Mouse (Mus musculus) adrenal gland, adult 2 months (tissue): ENCODE data around the gene Rrnad1. TPM values are rescaled to one million over a fixed set of nuclear protein-coding genes. Genes with fewer than 3 reads are reported as not detected.

ENCODE experiments used
- DNase-seq: peaks from one replicate; pipeline ENCODE4 v3.0.0; 2021
- polyA plus RNA-seq: library from polyadenylated mRNA; depleted of rRNA; stranded (reverse); fragments of >200 nt; gene quantifications from 2 replicates; pipeline ENCODE4 v1.2.3, GENCODE M21; 2012
- total RNA-seq, 2 experiments: library from RNA; stranded (reverse); gene quantifications; 2 replicates each; pipeline ENCODE4 v1.2.3; 2021

Gene Rrnad1
- total and polyA plus RNA-seq, 3 experiments, result 13.1 to 41.5 (median 16.3) TPM

DNA sequence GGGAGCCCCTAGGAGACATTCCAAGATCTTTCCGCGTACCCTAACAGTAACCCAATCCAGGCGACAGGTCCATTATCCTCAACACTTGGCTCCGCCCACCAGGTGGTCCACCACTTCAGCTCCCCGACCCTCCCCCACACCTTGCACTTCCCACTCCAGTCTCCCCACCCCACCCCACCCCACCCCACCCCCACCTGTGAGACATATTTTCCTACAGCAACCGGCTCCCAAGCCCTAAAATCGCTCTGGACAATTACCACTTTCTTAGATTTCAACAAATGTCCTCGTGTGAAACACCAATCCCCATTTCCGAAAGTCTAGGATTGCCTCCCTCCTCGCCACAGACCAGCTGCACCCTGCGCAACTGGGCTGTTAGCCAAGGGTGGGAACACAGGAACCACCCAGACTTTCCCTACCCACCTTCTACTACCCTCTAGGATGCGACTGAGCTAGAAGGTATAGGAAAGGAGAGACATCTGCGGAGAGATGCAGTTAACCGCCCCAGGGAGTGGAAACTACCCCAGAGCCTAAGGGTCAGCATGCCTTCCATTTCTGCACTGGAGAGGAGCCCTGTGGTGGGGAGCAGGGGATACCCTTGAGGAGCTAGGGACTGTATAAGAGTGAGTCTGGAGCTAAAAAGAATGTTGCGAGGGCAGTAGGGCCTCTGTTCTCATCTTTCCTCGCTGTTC, 18.9 kb upstream of the Rrnad1 start:
- DNase-seq, result no peak

DNA sequence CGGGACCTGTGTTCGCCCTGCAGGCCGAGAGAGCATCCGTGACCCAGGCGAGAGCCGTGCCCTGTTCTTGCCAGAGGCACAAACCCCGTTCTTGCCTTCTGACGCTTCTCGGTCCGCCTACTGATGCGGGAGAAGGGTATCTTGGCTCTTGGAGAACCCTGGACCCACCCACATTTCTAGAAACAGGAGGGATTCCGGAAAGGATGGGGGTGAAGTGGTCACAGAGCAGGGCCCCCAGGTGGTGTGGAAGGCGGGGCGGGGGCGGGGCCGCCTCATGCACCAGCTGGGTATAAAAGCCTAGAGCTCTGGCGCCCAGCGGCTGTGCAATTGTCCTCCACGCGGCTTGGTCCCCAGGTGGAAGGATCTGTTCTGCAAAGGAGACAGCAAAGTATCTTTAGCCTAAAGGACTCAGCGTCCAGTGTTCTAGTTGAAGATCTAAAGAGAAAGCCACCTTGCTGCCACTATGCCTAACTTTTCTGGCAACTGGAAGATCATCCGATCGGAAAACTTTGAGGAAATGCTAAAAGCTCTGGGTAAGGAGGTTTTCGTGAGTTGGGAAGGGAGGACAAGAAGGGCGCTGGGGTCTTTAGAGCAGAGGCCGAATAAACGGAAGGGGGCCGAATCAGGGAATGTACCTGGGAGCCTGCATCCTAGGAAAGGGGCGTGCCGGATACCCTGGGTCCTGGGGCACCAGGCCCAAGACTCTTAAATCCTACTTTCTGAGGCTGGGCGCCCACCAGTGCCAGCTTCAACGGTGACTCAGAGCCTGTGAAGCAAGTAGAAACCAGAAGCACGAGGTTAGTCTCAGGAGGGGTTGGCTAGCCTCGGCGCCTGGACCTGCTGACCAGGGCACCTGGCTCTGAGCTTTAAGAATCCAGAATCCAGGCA, 18.1 kb upstream of the Rrnad1 start, which contains the start of gene Crabp2:
Gene Crabp2 (plus strand): TSS at position 289 of the 888 bp plus-strand sequence.
- DNase-seq, result no peak

DNA sequence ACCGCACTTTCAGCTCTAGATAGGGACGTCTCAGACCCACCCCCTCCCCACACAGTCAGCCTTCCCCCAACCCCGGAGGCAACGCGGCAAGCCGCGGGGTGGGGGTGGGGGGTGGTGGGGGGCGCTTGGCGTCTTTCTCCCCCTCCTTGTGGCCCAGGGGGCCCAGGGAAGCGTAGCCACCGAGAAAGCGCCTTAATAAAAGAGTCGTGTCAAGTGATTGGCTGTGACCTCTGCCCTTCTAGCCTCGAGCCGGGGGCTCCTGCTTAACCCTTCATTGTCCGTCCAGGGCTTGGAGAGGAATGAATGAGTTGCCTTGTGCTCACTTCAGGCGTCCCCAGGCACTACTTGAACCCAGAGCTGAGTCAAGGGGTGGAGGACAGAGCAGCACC, 17.3 kb upstream of the Rrnad1 start:
- no peak for DNase-seq

DNA sequence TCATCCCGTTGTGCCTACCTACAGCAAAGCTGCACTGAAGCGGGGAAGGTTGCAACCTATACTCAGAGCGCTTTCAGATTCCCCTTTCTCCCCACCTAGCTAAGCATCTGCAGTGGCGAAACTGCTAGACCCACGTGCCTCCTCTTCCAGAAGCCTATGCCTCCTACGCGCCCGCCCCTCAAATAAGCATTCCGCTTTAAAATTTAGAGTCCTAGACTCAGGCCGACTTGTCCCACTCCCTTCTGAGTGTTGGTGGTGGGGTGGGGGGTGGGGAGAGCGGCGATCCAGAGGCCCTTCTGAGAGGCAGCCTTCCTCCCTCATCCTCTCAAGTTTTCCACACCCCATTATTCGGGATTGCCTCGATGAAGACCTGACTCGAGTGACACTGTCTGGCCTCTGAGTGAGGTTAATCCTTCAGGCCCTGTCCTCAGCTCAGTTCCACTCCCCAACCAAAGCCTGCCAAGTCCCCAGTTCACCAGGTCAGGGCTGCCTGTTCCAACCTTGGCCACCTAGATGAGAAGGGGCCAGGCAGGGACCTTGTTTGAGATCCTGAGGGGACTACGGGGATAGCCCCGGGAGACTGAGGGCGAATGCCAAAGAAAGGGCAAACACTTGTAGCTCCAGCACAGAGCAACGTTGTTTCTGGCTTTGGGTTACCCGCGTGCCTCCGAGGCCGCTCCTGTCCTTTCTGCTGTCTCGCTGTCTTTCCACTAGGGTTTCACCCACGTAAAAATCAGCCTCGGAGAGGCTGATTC, 16.7 kb upstream of the Rrnad1 start:
- no peak for DNase-seq

DNA sequence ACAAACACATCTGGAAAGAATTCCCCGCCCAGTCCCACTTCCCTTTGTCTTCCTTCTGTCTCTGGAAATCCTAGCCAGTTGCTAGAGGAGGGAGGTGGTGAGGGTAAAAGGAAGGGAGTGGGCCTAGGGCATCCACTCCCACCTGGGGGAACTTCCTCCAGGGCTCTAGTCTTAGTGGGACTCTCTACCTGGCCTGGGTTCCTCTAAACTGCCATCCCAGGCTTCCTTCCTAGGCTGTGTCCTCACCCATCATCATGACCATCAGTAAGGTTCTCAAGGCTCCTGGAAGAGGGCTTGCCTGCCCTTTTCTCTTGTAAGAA, 16.0 kb upstream of the Rrnad1 start:
- DNase-seq, result no peak

DNA sequence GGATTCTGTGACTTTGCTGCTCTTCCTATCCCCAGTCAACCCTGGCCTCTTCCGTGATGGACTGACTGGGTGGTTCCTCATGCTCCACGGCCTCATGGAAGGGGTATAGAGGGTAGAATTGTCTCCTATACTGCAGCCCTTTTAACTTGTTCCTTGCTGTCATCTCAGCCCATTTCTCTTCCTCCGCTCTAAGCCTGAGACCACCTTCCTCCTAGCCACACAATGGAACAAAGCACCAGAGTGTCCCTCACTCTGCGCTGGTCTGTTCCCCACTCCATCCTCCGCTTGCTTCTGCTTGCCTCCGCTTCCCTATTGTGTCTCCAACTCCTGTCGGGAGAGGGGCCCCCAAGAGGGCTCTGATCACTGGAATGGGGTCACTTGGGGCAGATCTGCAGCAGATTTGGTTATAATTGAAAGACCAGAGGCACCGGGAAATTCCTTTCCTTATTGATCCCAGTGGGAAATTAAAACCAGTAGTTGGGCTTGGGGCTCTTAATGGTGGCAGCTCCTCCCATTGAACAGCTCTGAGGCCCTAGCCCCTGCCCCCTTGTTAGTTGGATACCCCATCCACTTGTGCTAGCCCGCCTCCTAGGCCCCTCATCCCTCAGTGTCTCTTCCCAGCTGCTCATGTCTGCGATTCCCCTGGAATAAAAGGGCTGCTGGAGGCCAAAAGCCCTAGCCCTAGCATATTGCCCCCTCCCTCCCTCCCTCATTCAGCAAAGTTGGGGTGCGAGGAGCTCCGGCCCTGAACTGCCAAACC, 15.4 kb upstream of the Rrnad1 start:
- DNase-seq, result no peak

DNA sequence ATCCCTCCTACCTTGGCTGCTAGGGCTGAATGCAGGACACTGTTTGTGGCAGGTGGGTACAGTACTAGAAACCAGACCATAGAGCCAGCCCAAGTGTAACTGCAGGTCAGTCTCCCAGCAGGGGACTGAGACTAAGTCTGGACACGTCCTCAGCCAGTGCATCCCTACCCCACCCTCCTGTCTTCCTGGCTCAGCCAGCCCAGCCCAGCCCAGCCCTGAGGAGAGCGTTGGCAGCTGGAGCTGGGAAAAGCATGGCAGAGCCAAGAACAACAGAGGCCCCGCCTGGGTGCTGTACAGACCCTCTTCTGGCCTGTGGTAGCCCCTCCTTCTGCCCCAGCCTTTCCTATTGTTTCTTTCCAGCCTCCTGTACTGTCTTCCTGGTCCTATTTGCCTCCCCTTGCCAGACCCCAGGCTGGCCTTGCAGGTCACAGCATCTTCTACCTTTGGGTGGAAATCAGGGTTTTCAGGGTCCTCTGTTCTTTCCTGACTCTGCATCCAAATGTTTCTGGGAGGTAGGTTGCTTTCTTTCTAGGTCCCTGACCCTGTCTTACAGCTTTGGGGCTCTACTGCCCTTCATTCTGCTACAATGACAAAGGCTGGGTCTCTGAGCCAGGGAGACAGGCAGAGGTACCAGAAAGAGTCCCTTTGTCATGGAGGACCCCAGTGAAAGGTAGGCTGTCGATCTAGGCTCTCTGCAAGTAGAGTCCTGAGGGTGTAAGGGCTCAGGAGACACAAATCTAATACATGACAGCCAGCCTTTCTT, 14.5 kb upstream of the Rrnad1 start:
- DNase-seq, result no peak

DNA sequence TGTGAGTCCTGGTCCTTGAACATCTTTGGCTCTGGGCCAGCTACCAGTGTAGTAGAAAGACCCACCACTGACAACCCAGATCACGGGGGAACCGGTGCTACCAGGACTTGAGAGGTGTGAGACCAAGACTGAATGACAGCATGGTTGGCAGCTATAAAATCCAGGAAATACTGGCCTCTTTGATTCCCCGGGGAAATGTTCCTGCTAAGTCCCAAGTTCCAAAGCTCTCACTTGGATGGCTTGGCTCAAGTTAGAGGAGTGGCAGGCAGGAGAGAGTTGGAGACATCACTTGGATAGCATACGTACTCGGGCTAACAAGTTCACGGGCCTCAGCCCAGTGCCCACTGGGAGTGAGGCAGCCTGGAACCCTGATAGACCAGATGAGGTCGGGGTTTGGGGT, 13.1 kb upstream of the Rrnad1 start:
- DNase-seq, result no peak

DNA sequence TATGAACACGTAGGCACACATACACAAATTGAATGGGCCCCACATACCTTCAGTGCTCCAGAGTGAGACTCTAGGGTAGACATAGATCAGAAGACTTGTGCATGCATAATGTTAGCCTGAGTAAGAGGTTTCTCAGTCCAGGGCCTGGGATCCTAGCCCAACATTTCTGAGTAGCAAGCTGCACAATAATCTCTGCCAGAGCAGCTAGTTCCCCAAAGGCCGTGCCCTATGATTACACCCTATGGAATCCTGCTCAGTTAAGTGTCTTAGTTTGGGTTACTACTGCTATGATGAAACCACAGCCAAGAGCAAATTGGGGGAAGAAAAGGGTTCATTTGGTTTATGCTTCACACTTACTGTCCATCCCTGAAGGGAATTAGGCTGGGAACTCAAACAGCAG, 12.0 kb upstream of the Rrnad1 start:
- DNase-seq, result no peak

DNA sequence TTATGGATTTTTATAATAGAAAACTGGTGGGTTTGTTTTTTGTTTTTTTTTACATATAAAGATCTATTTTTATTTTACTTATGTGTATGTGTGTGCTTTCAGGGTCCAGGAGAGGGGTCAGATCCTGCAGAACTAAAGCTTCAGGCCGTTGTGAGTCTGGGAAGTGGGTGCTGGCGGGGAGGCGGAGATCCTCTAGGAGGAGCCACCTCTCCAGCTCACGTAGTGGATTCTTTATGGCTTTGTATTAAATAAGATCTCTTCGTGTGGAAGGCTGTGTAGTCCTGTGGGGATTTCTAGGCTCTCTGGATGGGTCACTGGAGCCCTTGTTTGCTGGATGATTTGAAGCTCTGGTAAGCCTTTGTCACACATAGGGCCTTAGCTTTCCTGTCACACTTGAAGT, 10.1 kb upstream of the Rrnad1 start:
- DNase-seq, result no peak

DNA sequence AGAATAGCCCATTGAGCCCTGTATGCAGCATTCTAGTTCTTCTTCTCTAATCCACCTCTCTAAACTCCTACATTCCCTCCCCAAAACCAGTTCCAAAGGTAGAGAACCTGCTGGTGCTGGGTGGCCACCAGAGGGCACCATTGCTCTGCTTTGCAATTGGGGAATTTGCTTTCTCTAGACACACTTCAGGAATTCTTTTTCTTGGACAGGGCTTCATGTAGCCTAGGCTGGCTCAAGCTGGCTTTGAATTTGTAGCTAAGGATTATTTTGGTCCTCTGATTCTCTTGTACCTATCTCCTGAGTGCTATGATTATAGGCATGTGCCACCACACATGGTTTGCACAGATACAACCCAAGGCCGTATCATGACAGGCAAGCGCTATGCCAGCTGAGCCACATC, 5.3 kb upstream of the Rrnad1 start:
- peak; percentile 71 for DNase-seq

DNA sequence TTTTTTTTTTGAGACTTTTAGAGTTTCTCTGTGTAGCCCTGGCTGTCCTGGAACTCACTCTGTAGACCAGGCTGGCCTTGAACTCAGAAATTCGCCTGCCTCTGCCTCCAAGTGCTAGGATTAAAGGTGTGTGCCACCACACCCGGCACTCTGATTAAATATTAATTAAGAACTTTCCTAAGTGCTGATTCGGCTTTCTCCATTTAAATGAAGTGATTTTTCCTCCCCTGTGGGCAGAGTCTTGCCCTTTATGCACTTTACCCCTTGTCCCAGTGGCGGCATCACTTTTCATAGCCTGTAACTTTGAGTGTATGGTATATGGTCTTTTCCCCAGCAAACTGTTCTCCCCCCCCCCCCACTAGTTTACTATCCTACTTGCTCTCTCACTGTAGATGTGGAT, 4.7 kb upstream of the Rrnad1 start:
- DNase-seq, result no peak

DNA sequence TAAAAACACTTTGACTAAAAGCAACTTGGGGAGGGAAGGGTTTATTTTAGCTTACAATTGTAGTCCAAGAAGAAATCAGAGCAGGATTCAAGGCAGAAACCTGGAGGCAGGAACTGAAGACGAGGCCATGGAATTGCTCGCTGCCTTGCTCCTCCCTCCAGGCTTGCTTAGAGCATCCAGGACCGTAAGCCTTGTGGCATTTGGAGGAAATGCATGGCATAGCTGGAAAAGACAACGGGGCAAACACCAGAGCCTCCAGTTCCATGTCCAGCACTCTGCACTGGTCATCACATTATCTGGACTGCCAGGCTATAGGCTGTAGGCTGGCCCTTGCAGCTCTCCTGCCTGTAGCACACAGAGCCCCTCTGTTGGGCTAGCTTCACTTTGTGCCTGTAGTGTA, 4.0 kb upstream of the Rrnad1 start:
- no peak for DNase-seq

DNA sequence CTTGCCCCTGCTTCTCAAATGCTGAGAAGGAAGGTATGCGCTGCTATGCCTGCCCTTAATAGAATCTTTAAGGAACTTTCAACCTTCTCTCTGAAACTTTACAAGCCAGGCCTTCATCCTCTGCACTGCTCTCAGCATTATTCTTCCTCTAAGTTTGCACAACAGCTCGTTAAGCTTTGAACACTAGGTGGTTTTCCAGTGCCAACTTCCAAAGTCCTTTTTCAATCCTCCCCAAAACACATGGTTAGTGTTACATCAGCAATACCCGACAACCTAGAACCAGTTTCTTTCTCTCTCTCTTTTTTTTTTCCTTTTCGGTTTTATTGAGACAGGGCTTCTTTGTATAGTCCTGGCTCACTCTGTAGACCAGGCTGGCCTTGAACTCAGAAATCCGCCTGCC, 3.5 kb upstream of the Rrnad1 start:
- no peak for DNase-seq

DNA sequence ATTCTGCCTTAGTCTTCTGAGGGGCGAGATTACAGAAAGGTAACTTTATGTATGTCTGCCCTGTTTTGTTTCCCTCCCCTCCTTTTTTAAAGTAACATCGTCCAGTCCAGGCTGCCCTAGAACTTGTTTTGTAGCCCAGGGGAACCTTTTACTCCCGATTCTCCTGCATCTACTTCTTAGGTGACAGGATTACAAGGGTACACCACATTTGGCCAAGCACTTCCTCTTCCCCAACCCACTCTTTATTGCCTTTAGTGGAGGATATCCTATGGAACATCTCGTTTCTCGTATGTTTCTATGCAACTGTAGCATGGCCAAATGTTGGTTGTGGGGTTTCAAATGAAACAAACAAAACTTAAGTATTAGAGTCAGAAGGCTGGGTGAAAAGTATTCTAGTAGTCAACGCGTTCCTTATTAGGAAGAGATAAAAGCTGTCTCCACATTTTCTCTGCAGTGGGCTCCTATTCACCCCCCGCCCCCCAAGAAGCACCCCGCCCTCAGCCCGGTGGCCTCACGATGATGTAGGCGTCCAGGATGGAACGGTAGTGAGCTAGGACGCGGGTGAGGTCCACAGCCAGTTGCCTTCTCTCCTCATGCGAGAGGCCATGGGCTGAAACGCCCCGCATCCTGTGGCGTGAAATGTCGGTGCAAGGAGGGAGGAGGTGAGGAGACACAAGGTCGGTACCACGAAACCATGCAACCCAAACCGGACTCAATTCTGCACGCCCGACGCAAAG, 1.0 kb downstream of the Rrnad1 start:
- DNase-seq, result no peak

DNA sequence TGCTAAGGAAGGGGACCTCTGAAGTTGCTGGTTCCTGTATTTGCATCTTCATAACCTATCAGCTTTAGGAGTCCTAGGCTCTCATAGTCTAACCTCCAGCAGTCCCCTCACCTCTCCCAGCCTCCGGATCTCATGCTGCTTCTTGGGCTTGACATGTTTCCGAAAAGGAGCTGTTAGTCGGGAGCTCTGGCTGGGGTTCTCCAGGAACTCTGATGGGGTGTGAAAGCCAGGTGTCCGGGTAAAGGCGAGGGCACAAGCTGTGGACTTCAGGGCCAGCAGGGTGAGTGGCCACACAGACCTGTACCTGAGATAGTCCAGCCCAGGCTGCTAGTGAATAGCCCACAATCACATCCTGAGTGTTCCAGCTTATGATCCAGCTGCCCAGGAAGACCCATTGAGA, 3.1 kb downstream of the Rrnad1 start:
- DNase-seq, result no peak

DNA sequence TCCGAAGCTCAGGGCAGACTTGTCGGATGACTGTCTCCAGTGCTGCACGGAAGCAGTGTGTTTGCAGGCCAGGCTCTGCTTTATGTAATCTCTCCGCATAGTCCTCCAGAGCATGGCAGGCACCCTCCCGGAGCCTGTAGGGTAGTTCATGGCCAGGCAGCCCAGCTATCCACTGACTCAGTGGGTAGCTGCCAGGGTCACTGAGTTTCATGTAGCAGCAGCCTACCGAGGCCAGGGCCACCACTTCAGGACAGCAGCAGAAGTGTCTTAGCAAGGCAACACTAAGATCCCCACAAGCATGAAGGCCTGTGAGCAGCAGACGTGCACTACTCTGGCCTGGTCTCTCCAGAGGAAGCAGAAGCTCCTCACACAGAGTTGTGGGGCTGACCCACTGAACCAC, 5.5 kb downstream of the Rrnad1 start:
- DNase-seq, result peak; percentile 72

DNA sequence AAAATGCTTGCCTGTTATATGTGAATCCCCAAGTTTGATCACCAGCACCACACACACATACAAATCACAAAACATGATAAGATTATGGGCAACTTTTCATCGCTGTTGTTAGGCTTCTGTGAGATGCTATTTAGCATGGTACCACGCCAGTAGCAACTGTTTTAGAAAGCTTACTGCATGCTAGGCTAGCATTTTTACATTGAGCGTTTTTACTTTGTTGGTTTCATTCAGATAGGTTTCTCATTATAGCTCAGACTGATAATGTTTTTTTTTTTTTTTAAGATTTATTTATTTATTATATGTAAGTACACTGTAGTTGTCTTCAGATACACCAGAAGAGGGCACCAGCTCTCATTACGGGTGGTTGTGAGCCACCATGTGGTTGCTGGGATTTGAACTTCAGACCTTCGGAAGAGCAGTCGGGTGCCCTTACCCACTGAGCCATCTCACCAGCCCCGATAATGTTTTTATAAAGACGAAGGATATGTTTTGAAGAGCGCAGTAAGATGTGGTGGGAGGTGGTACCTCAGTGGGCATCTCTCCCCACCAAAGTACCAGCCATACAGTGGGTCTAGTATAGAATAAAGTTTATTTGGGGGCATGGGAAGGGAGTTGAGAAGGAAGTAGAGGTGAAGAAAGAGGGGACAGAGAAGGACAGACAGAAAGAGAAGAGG, 10.1 kb downstream of the Rrnad1 start:
- DNase-seq, result no peak

DNA sequence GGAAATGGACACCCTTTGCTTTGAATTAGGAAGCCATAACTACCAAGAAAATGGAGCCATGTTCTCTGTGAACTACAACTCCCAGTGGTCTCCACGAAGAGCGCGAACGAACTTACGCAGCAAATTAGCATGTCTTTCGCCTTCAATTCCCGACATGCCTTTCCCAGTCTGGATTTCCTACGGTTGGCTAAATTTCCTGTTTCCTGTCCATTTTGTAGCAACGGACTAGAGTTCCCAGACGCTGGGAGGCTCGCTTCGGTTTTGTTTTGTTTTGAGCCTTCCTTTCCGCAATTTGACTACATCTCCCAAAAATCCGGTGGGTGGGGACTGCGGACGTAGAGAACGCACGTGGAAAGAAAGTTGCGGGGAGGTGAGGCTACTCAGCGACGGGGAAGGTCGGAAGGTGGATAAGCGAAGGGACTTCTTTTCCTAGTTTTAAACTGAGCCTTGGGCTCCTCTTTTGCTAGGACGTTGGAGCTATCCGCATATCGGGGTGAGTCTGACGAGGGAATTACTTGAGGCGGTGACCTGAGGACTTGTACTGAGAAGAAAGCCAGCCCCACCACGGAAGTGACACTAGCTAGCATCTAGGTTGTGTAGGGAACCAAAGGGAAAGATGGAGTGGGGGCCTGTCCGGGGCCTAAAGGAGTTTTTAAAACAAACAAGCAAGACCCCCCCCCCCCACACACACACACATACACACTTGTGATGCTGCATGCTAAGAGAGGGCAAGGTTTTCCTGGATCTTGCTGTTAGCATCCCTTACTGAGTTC, 11.0 kb downstream of the Rrnad1 start, which contains the start of gene Mrpl24:
Gene Mrpl24 (plus strand): TSS at position 171 of the 773 bp plus-strand sequence.
- peak; percentile 84 for DNase-seq
